Mouse (Mus musculus): Measurements from ENCODE around the gene Greb1. TPM values are rescaled to one million over a fixed set of nuclear protein-coding genes. Genes with fewer than 3 reads are reported as not detected.

The Greb1 gene
- polyA plus RNA-seq, 1 experiment from 2014 or later, result 1.4 TPM

DNA sequence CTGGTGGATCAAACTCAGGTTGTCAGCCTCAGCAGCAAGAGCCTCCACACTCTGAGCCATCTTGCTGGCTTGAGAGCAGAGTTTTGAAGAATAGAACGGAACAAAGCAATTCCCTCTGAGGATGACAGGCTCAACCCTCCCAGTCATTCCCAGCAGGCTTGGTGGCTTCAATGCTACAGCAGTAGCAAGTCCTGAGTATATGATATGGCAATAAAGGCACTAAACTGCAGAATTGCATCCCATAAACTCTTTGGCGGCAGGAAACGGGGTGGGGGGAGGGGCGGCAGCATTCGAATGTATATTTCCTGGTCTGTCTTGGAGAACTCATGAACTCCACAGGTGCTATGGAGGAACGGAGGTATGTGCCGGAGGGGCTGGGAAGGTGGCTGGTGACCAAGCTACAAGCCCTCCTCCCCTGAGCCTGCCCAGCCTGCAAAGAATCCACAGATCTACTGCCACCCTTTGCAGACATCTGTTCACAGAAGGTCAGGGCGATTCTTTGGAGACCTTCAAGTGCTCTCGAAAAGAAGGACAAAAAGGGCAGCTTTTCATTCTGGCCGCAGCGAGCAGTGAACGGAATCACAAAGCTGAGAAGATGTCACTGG is 48.3 kb downstream of the Greb1 start:
- Histone ChIP-seq H3K4me3 (no peak overlapping the region), H3K4me1 (replicated peaks) (peaks cover 12% of the 10 kb centered on the region), H3K27ac (replicated peaks) (no peak overlapping the region), H3K9ac (no peak overlapping the region), H3K36me3 (no peaks in the 10 kb centered on the region), H3K9me3 (no peaks in the 10 kb centered on the region), H3K27me3 (no peaks in the 10 kb centered on the region), H3K4me2 (no peak overlapping the region)
- no peak; the same call in 1 of the 2 replicates for ATAC-seq (ENCODE audit: low read depth)
- WGBS, result 12% methylated on average over 12 of the region's 12 CpGs

DNA sequence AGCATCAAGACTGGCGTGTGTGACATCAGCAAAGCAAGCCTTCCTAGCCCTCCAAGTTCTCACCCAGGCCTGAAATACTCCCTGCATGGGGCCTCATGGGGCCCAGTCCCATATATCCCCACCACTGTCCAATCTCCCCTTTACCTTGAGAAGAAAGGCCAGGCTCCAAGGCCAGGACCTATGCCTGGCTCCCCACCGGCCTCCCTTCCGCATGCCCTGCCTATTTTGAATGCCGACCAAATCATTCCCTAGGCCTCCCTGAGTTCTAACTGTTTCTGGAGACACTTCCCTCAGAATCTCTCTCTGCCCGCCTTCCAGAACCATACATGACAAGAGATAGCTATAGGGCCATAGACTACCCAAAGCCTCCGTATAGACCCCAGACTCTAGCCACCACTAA is 49.1 kb downstream of the Greb1 start:
- Histone ChIP-seq H3K4me2 (no peak overlapping the region), H3K27me3 (no peaks in the 10 kb centered on the region), H3K9ac (no peak overlapping the region), H3K36me3 (no peaks in the 10 kb centered on the region), H3K4me1 (replicated peaks) (peaks cover 12% of the 10 kb centered on the region), H3K27ac (replicated peaks) (no peak overlapping the region), H3K4me3 (no peak overlapping the region), H3K9me3 (no peaks in the 10 kb centered on the region)
- 75% methylated on average over 6 of the region's 6 CpGs for WGBS
- no peak for ATAC-seq (ENCODE audit: low read depth)

DNA sequence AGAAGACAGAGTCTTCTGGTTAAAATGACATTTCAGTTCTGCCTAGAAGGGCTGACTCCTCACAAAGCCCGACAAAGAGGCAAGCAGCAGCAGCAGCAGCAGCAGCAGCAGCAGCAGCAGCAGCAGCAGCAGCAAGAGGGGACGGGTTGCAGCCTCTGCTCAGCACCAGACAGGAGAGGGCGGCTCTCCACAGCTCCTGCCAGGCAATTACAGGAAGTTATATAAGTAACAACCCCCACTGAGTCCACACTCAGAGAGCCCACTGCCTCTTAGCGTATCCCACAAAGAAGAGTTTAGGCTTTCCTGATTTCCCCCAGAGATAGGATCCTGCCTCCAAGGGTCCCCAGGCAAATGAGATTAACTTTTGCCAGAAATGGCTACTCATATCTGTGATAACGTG is 60.6 kb downstream of the Greb1 start:
- Histone ChIP-seq H3K27ac (replicated peaks) (no peak overlapping the region), H3K9ac (peak overlapping the region; percentile 14; the same call in 1 of the 2 replicates), H3K4me3 (no peak overlapping the region), H3K4me2 (peak overlapping the region; percentile 31), H3K9me3 (no peaks in the 10 kb centered on the region), H3K27me3 (no peaks in the 10 kb centered on the region), H3K36me3 (no peaks in the 10 kb centered on the region), H3K4me1 (replicated peaks) (peaks cover 11% of the 10 kb centered on the region)
- ATAC-seq (ENCODE audit: low read depth), result peak; percentile 63
- WGBS, result 22% methylated on average over 5 of the region's 5 CpGs

GRCm38 (mm10) chr12:16737266-16737665 is 63.4 kb downstream of the Greb1 start:
- H3K27me3 ChIP-seq, result no peaks in the 10 kb centered on the region
- ATAC-seq (ENCODE audit: low read depth), result no peak

DNA sequence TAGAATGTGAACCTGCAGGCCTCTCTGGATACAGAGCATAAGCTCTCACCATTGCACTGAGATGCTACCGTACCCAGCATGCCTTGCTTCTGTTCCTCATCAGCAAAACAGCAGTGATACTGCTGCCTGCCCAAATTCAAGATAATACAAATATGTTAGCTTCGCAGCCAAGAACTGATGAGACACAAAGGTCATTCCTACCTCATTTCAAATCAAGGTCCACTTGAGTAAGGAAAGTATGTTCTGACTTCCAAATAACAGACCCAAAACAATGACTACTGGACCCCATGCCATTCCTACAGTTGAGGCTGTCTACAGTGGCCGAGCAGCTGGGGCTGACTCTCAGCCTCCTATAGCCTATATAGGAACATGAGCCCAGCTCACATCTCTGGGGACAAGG is 66.0 kb downstream of the Greb1 start:
- Histone ChIP-seq H3K9ac (no peak overlapping the region), H3K4me3 (no peak overlapping the region), H3K36me3 (no peaks in the 10 kb centered on the region), H3K4me2 (no peak overlapping the region), H3K27ac (replicated peaks) (no peak overlapping the region), H3K9me3 (no peaks in the 10 kb centered on the region), H3K27me3 (no peaks in the 10 kb centered on the region), H3K4me1 (replicated peaks) (peaks cover 19% of the 10 kb centered on the region)
- ATAC-seq (ENCODE audit: low read depth), result no peak
- WGBS, result 85% methylated on average over 3 of the region's 3 CpGs

More at GRCm38 (mm10) chr12:16737266-16737665, 63.4 kb downstream of the Greb1 start:
- Histone ChIP-seq H3K9ac (no peak overlapping the region), H3K4me3 (no peak overlapping the region), H3K36me3 (no peaks in the 10 kb centered on the region), H3K9me3 (no peaks in the 10 kb centered on the region), H3K4me2 (no peak overlapping the region), H3K4me1 (replicated peaks) (peaks cover 17% of the 10 kb centered on the region), H3K27ac (replicated peaks) (no peak overlapping the region)
- WGBS, result 29% methylated on average over 5 of the region's 5 CpGs

DNA sequence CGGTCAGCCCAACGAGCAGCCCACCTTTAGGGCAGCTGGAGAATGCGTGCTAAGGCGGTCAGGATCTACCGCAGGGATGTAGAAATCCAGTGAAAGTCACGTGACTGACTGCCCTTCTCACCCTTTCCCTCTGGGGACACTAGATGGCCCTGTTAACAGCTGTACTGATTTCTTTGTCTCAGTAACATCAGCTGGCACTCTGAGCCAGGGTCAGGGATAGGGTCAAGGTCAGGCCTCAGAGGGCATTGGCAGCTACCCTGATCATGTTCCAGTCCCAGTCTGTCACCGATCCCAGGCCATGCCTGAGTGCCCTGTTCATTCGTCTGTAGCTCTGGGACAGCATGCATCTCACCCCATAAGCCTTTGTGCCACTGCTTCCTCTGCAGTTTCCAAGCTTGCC is 66.7 kb downstream of the Greb1 start:
- Histone ChIP-seq H3K36me3 (no peaks in the 10 kb centered on the region), H3K27ac (replicated peaks) (no peak overlapping the region), H3K9ac (no peak overlapping the region), H3K4me1 (replicated peaks) (peaks cover 19% of the 10 kb centered on the region), H3K4me3 (no peak overlapping the region), H3K9me3 (no peaks in the 10 kb centered on the region), H3K27me3 (no peaks in the 10 kb centered on the region), H3K4me2 (no peak overlapping the region)
- 33% methylated on average over 8 of the region's 8 CpGs for WGBS
- ATAC-seq (ENCODE audit: low read depth), result no peak

GRCm38 (mm10) chr12:16731121-16731741 is 69.5 kb downstream of the Greb1 start:
- no peak overlapping the region for H3K4me3 ChIP-seq
- no peaks in the 10 kb centered on the region for H3K36me3 ChIP-seq
- no peak overlapping the region for H3K27ac ChIP-seq (replicated peaks)
- peak overlapping the region; percentile 34 for H3K4me2 ChIP-seq
- 6% methylated on average over 11 of the region's 11 CpGs for WGBS
- no peaks in the 10 kb centered on the region for H3K27me3 ChIP-seq
- no peaks in the 10 kb centered on the region for H3K9me3 ChIP-seq
- peaks cover 13% of the 10 kb centered on the region for H3K4me1 ChIP-seq (replicated peaks)
- H3K9ac ChIP-seq, result no peak overlapping the region
- ATAC-seq (ENCODE audit: low read depth), result peak; percentile 44

GRCm38 (mm10) chr12:16730196-16730595 is 70.5 kb downstream of the Greb1 start:
- Histone ChIP-seq H3K4me1 (replicated peaks) (peaks cover 13% of the 10 kb centered on the region), H3K9ac (no peak overlapping the region), H3K9me3 (no peaks in the 10 kb centered on the region), H3K4me2 (no peak overlapping the region), H3K4me3 (no peak overlapping the region), H3K27ac (replicated peaks) (no peak overlapping the region), H3K27me3 (no peaks in the 10 kb centered on the region), H3K36me3 (no peaks in the 10 kb centered on the region)
- ATAC-seq (ENCODE audit: low read depth), result no peak
- WGBS, result 87% methylated on average over 11 of the region's 11 CpGs

DNA sequence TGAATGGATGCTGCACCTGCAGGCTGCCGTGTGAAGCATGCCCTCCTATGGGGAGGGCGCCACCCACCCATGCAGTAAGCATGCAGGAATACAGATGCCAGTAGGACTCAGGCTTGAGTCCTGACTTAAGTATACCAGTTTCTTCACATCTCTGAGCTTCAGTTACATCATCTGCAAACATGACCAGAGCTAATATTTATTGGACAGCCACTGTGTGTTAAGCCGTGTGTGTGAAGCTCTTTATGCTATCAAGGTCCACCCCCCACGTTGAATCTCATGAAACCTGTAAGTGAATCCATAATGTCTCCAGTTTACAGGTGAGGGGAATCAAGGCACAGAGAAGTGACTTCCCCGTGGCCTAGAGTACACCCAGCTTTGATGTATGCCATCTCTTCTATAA is 72.5 kb downstream of the Greb1 start:
- Histone ChIP-seq H3K9ac (no peak overlapping the region), H3K27me3 (no peaks in the 10 kb centered on the region), H3K27ac (replicated peaks) (no peak overlapping the region), H3K4me3 (no peak overlapping the region), H3K9me3 (no peaks in the 10 kb centered on the region), H3K36me3 (no peaks in the 10 kb centered on the region), H3K4me1 (replicated peaks) (peaks cover 19% of the 10 kb centered on the region), H3K4me2 (no peak overlapping the region)
- ATAC-seq (ENCODE audit: low read depth), result no peak
- 83% methylated on average over 5 of the region's 5 CpGs for WGBS

DNA sequence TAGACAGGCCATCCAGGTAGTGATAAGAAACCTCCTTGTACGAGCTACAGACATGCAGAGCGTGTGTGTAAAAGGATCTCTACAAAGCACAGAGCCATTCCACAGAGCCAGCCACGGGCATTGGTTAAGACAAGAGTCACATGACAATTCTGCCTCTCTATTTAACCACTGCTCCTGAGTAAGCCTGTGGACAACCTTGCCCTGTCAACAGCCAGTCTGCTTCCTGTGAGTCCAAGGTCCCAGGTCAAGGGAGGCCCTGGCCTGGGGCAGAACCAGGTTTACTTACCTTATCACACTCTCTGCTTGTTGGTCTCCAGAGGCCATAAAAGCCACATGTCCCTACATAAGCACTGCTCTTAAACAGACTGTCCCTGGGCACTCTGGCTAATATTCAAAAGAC is 74.5 kb downstream of the Greb1 start:
- H3K4me2 ChIP-seq, result no peak overlapping the region
- H3K36me3 ChIP-seq, result no peaks in the 10 kb centered on the region
- H3K4me3 ChIP-seq, result no peak overlapping the region
- no peak overlapping the region for H3K9ac ChIP-seq
- no peak overlapping the region for H3K27ac ChIP-seq (replicated peaks)
- 73% methylated on average over 3 of the region's 3 CpGs for WGBS
- no peak for ATAC-seq (ENCODE audit: low read depth)
- no peaks in the 10 kb centered on the region for H3K9me3 ChIP-seq
- H3K27me3 ChIP-seq, result no peaks in the 10 kb centered on the region
- peaks cover 18% of the 10 kb centered on the region for H3K4me1 ChIP-seq (replicated peaks)

DNA sequence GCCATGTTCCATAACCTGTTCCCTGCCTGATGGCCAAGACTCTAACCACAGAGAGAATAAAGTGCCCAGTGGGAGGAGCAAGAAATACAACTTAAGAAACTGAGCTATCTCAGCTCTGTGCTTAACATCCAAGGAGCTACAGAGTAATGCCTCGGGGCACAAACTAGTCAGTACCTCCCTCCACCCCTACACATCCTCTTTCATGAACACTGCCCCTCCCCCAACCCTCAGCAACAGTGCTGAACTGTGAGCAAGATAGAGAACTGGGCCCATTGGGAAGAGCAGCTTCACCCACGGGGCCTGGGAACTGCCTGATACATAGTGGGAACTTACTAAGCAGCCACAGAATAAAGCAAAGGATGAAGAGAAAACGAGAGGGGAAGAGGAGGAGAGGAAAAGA is 77.1 kb downstream of the Greb1 start:
- no peaks in the 10 kb centered on the region for H3K9me3 ChIP-seq
- no peak overlapping the region for H3K27ac ChIP-seq (replicated peaks)
- ATAC-seq (ENCODE audit: low read depth), result no peak
- no peak overlapping the region for H3K9ac ChIP-seq
- WGBS, result 55% methylated on average over 3 of the region's 3 CpGs
- no peaks in the 10 kb centered on the region for H3K27me3 ChIP-seq
- no peak overlapping the region for H3K4me3 ChIP-seq
- no peak overlapping the region for H3K4me2 ChIP-seq
- H3K4me1 ChIP-seq (replicated peaks), result peaks cover 13% of the 10 kb centered on the region
- H3K36me3 ChIP-seq, result no peaks in the 10 kb centered on the region

DNA sequence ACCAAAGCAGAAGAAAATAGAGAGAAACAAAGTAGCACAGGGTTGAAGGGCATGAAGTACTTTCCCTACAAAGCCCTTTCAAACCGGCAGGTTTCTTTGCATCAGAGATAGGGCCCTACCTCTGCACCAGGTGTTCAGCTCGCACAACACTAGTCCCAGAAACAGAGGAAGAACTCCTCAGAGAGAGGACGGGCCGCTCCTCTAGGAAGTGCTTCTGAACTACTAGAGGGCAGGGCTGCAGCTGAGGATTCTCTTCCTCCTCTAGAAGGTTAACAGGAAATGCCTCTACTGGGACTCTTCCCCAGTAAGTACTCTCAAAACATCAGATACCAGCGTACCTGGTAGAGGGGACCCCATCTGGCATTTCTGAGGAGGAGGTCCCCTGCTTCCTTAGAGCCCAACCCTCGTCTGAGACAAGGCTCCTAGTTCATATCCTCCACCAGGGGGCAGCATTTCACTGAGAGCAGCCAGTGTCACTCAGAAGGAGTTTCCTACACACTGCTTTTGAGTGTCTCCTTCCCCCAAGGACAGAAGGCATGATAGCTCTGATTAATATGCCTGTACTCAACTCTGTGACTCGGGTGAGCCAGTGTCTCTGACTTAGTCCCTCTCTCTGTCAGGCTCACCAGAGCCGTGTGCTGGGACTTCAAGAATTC is 81.9 kb downstream of the Greb1 start:
- Histone ChIP-seq H3K27ac (replicated peaks) (no peak overlapping the region), H3K27me3 (no peaks in the 10 kb centered on the region), H3K4me2 (no peak overlapping the region), H3K4me3 (no peak overlapping the region), H3K4me1 (replicated peaks) (peaks cover 6% of the 10 kb centered on the region), H3K9me3 (no peaks in the 10 kb centered on the region), H3K36me3 (no peaks in the 10 kb centered on the region), H3K9ac (no peak overlapping the region)
- WGBS, result 48% methylated on average over 8 of the region's 8 CpGs
- peak; percentile 59; the same call in 1 of the 2 replicates for ATAC-seq (ENCODE audit: low read depth)
